Mouse (Mus musculus) midbrain, postnatal 0 days (tissue): ENCODE measurements at regions not wholly inside any gene's neighbourhood (a gene's known extent, or its start where the extent isn't known, plus 50 kb on each side); places are given as distances from the start of the nearest gene placed in this dataset.

Experiments
- ATAC-seq: fragments of 200-750 bp; cut with Nextera tagmentation; 2 replicates; pipeline ENCODE4 v1.8.0; 2017; ENCODE audit warnings: moderate number of reproducible peaks, mild to moderate bottlenecking, moderate TSS enrichment, moderate library complexity; ENCODE audit not compliant: low FRiP score
- DNase-seq: peaks from one replicate; pipeline ENCODE4 v3.0.0-alpha.2; 2015; ENCODE audit warnings: low spot score
- H3K27ac ChIP-seq: fragments of 300-500 bp; sonication (generic); 2 replicates; pipeline ENCODE4 v1.5.1; 2014; ENCODE audit warnings: low read depth, mild to moderate bottlenecking, low read length, mixed read lengths
- H3K27me3 ChIP-seq: fragments of 300-500 bp; sonication (generic); 2 replicates; pipeline ENCODE4 v1.6.1; 2014; ENCODE audit warnings: low read length, control low read depth, mixed read lengths; ENCODE audit not compliant: insufficient read depth
- H3K36me3 ChIP-seq: fragments of 300-500 bp; sonication (generic); 2 replicates; pipeline ENCODE4 v1.6.1; 2014; ENCODE audit warnings: low read length, control low read depth, mixed read lengths; ENCODE audit not compliant: insufficient read depth
- H3K4me1 ChIP-seq: fragments of 300-500 bp; sonication (generic); 2 replicates; pipeline ENCODE4 v1.6.1; 2014; ENCODE audit warnings: mild to moderate bottlenecking, control low read depth, antibody characterized with exemption, low read length, mixed read lengths; ENCODE audit not compliant: insufficient read depth
- H3K4me2 ChIP-seq: fragments of 300-500 bp; sonication (generic); 2 replicates; pipeline ENCODE4 v1.6.1; 2014; ENCODE audit warnings: low read depth, mild to moderate bottlenecking, low read length, mixed read lengths; ENCODE audit not compliant: poor library complexity, severe bottlenecking
- H3K4me3 ChIP-seq: fragments of 300-500 bp; sonication (generic); 2 replicates; pipeline ENCODE4 v1.5.1; 2014; ENCODE audit warnings: low read depth, mild to moderate bottlenecking, low read length, moderate library complexity
- H3K9ac ChIP-seq: fragments of 300-500 bp; sonication (generic); replicated peaks from 2 replicates; pipeline ENCODE4 v1.6.1; 2014; ENCODE audit warnings: mild to moderate bottlenecking, low read length, moderate library complexity, mixed read lengths; ENCODE audit not compliant: poor library complexity, severe bottlenecking
- H3K9me3 ChIP-seq: fragments of 300-500 bp; sonication (generic); 2 replicates; pipeline ENCODE4 v1.6.1; 2016; ENCODE audit warnings: low read length, control low read depth
- CTCF ChIP-seq: IDR thresholded peaks from 2 replicates; pipeline ENCODE4 v1.5.1; 2016; ENCODE audit warnings: antibody characterized with exemption, mild to moderate bottlenecking
- WGBS: fragments of 180-500 bp; shearing (Covaris S2); extraction: QIAGEN DNeasy Blood & Tissue Kit; methylation state at CpG from one replicate; pipeline ENCODE4 v1.1.7; 2014; 5-methylcytosine and 5-hydroxymethylcytosine counted together

DNA sequence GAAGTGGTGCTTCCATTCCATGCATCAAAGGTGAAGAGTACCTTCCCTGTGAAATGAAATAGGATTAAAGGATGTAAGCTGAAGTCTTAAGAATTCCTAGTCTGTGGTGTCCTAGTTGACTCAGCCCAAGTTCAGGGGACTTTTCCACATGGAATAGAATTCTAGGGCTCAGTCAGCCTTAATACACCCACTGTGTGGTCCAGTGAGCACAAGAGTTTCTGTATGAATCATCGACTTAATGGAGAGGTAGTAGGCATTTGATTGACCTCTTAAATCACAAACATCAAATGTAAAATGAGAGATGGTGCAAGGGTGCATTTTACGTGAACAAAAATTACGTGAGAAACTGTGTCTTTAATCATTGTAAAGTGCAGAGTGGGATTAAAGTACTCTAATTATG is 381.1 kb downstream of the Hs3st1 start:
- no peak for DNase-seq

DNA sequence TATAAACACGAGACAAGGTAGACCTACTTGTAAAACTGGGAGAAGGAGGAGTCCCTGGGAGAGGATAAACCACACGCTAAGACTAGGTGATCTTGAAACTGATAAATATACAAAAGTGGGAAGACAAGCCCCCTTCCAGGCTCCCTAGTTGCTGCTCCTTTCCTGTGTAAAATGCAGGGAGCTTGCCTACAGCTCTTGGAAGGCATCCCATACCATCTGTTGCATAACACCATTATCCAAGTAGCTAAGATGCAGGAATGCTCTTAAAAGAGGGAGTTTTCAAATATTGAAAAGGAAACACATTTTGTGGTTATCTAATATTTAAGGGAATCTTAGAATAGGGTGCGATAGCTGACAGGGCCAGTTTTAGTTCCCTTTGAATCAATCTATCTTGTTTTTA is 406.6 kb downstream of the Hs3st1 start:
- Histone ChIP-seq H3K9me3 (no peaks in the 10 kb centered on the region), H3K36me3 (no peaks in the 10 kb centered on the region), H3K4me3 (no peak overlapping the region), H3K27ac (no peak overlapping the region), H3K4me2 (no peak overlapping the region), H3K9ac (no peak overlapping the region), H3K4me1 (no peaks in the 10 kb centered on the region), H3K27me3 (no peaks in the 10 kb centered on the region)
- no peak for TF ChIP-seq CTCF
- WGBS = 88% methylated on average over 3 of the region's 3 CpGs
- ATAC-seq (no peak), DNase-seq (peak; percentile 10)

More for the DNA sequence above, 381.1 kb downstream of the Hs3st1 start:
- no peaks in the 10 kb centered on the region for H3K27me3 ChIP-seq
- no peak overlapping the region for H3K27ac ChIP-seq
- H3K36me3 ChIP-seq = no peaks in the 10 kb centered on the region
- TF ChIP-seq CTCF = no peak
- H3K4me3 ChIP-seq = no peak overlapping the region
- WGBS = 87% methylated on average over 3 of the region's 3 CpGs
- H3K9ac ChIP-seq = no peak overlapping the region
- no peak for ATAC-seq
- no peaks in the 10 kb centered on the region for H3K4me1 ChIP-seq
- no peak overlapping the region for H3K4me2 ChIP-seq
- no peaks in the 10 kb centered on the region for H3K9me3 ChIP-seq

DNA sequence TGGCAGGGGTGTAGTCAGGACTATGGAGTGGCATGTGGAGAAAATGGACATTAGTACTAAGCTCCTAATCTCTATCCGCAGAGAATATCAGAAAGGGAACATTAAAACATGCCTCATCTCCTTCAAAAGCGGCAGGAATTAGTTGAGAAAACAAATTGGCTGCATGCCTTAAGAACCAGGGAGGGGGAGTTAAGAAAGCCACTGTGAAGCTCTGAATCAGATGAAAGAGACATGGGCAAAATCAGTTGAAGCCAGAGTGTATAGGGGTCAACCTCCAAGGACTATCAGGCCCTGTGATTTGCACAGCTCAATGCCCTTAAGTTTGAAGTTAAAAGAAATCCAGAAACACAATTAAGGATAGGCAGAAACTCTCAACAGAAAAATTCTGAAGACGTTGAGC is 408.3 kb downstream of the Hs3st1 start:
- H3K4me1 ChIP-seq = no peaks in the 10 kb centered on the region
- TF ChIP-seq CTCF = no peak

DNA sequence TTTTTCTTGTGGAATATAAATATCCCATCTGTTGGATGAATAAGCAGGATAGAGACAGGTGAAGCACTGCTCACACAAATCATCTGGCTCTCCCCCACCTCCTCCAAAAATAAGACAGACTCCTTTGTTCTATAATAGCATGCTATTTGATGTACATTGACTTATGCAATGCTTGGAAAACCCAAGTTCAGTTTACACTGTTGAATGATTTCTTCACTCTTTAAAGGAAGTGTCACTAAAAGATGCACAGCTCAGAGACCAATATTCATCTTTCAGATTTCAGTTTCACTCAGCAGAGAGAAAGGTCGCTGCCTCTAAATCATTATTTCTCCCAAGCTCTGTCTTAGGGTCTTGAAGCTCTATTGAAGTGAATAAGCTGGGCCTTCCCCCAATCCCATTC is 417.4 kb downstream of the Hs3st1 start:
- Histone ChIP-seq H3K9me3 (no peaks in the 10 kb centered on the region), H3K27me3 (no peaks in the 10 kb centered on the region), H3K4me1 (no peaks in the 10 kb centered on the region), H3K4me2 (no peak overlapping the region), H3K36me3 (no peaks in the 10 kb centered on the region), H3K27ac (no peak overlapping the region), H3K9ac (no peak overlapping the region), H3K4me3 (no peak overlapping the region)
- no peak for TF ChIP-seq CTCF
- 72% methylated on average over 1 of the region's 1 CpGs for WGBS
- ATAC-seq = no peak
- no peak for DNase-seq

More for the DNA sequence above, 408.3 kb downstream of the Hs3st1 start:
- DNase-seq (peak; percentile 32), ATAC-seq (no peak)
- Histone ChIP-seq H3K9me3 (no peaks in the 10 kb centered on the region), H3K4me2 (no peak overlapping the region), H3K27me3 (no peaks in the 10 kb centered on the region), H3K4me3 (no peak overlapping the region), H3K27ac (no peak overlapping the region), H3K36me3 (no peaks in the 10 kb centered on the region), H3K9ac (no peak overlapping the region)
- 51% methylated on average over 3 of the region's 3 CpGs for WGBS

DNA sequence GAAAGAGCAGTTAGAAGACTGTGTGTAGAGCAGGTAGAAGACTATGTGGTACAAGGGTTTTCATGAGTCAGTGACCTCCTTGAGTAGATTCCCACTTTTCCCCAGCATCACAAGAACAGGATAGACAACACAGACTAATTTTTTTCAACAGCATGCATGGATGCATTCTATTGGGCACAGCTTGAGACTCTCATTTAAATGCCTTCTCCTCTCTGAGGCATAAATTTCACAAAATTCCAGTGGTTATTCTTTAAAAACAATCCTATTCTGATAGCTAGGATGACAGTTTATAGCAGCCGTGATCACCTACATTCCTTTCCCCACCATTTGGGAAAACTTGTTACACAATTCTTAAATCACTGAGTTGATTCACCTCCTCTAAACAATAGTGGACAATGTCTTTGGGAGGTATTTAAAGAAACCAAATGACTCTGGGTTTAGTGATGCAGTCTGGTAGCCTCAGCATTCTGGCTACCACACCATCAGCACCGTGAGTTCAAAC is 418.7 kb downstream of the Hs3st1 start:
- Histone ChIP-seq H3K4me1 (no peaks in the 10 kb centered on the region), H3K4me2 (no peak overlapping the region), H3K9me3 (no peaks in the 10 kb centered on the region), H3K4me3 (no peak overlapping the region), H3K9ac (no peak overlapping the region), H3K27ac (no peak overlapping the region), H3K36me3 (no peaks in the 10 kb centered on the region), H3K27me3 (no peaks in the 10 kb centered on the region)
- 92% methylated on average over 2 of the region's 2 CpGs for WGBS
- DNase-seq (no peak), ATAC-seq (no peak)
- no peak for TF ChIP-seq CTCF

DNA sequence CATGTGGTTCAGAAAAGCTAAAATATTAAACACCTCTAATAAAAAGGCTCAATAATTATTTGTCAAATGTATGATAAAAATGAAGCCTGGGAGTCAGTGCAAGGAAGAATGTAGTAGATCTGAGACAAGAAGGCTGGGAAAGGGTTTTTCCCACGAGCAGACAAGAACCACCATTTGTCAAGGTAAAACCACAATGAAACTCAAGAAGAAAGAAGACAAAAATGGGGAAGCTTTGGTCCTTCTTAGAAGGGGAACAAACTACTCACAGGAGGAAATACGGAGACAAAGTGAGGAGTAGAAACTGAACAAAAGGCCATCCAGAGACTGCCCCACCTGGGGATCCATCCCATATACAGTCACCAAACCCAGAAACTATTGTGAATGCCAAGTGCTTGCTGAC is 420.0 kb downstream of the Hs3st1 start:
- H3K9me3 ChIP-seq = no peaks in the 10 kb centered on the region
- H3K27me3 ChIP-seq = no peaks in the 10 kb centered on the region
- no peak overlapping the region for H3K4me3 ChIP-seq
- 73% methylated on average over 2 of the region's 2 CpGs for WGBS
- ATAC-seq (no peak), DNase-seq (no peak)
- no peak overlapping the region for H3K4me2 ChIP-seq
- no peaks in the 10 kb centered on the region for H3K36me3 ChIP-seq
- H3K9ac ChIP-seq = no peak overlapping the region
- no peaks in the 10 kb centered on the region for H3K4me1 ChIP-seq
- TF ChIP-seq CTCF = no peak
- H3K27ac ChIP-seq = no peak overlapping the region
